Mouse (Mus musculus): ENCODE measurements around the gene Pbp2.

The Pbp2 gene

DNA sequence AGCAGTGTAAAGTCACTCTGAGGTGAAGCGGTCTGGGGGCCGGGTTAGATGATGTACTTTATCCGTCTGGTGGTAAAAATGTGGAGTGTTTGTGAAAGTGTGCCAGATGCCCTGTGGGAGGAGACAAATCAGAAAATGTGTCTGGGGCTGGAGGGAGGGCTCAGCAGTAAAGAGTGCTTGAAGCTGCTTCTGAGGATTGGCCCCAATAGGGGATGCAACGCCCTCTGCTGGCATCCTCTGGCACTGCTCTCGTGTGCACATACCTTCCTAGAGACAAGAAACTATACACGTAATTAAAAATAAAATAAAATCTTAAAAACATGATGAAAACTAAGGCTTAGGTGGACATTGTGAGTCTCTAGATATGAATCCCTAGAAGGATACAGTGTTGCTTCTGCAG is 49.8 kb downstream of the Pbp2 start:
- no peak for DNase-seq (ENCODE audit: low spot score in 2 of 2)
